Mouse (Mus musculus) MEL (cell line): ENCODE results near the gene Fuk. TPM values are rescaled to one million over a fixed set of nuclear protein-coding genes. Genes with fewer than 3 reads are reported as not detected.
A peak's percentile ranks its signal among the peaks of the same experiment; 100 is the strongest.

Experiments
- DNase-seq: peaks from one replicate; pipeline ENCODE4 v3.0.0; 2011; ENCODE audit warnings: low read depth, low spot score
- H3K27ac ChIP-seq: 2 replicates; pipeline ENCODE4 v1.5.1; 2012; ENCODE audit warnings: low read depth, mild to moderate bottlenecking, control low read depth, low read length, moderate library complexity; ENCODE audit not compliant: control insufficient read depth
- H3K27me3 ChIP-seq, 2 experiments: fragments of 150-350 bp in 1 of 2; sonication (generic) in 1 of 2; 2 replicates each; pipeline ENCODE4 v1.6.1; 2012; ENCODE audit warnings: low read length in 2 of 2, mild to moderate bottlenecking in 2 of 2, improper control_type of control experiment in 1 of 2, moderate library complexity in 1 of 2; ENCODE audit not compliant: insufficient read depth in 2 of 2, control insufficient read depth in 1 of 2
- H3K36me3 ChIP-seq, 2 experiments: 2 replicates each; pipeline ENCODE4 v1.6.1; 2012 to 2014; ENCODE audit warnings: low read length in 2 of 2, improper control_type of control experiment in 1 of 2, inconsistent platforms in 1 of 2, mild to moderate bottlenecking in 1 of 2; ENCODE audit not compliant: insufficient read depth in 2 of 2, control insufficient read depth in 1 of 2
- H3K4me1 ChIP-seq, 2 experiments: fragments of 150-350 bp in 1 of 2; sonication (generic) in 1 of 2; 2 replicates each; pipeline ENCODE4 v1.6.1; 2012; ENCODE audit warnings: low read length in 2 of 2, improper control_type of control experiment in 1 of 2, mild to moderate bottlenecking in 1 of 2; ENCODE audit not compliant: insufficient read depth in 2 of 2, control insufficient read depth in 1 of 2
- H3K4me3 ChIP-seq, 2 experiments: fragments of 150-350 bp in 1 of 2; sonication (generic) in 1 of 2; 2 replicates each; pipeline ENCODE4 v1.5.1; 2012; ENCODE audit warnings: low read depth in 2 of 2, low read length in 2 of 2, mild to moderate bottlenecking in 2 of 2, moderate library complexity in 2 of 2, control low read depth in 1 of 2, improper control_type of control experiment in 1 of 2; ENCODE audit not compliant: control insufficient read depth in 1 of 2, insufficient read depth in 1 of 2
- H3K79me2 ChIP-seq: 2 replicates; pipeline ENCODE4 v1.6.1; 2012; ENCODE audit warnings: mild to moderate bottlenecking, low read length, moderate library complexity; ENCODE audit not compliant: control insufficient read depth, poor library complexity, insufficient read depth
- H3K9ac ChIP-seq: 2 replicates; pipeline ENCODE4 v1.6.1; 2012; ENCODE audit warnings: low read depth, mild to moderate bottlenecking, control low read depth, low read length, moderate library complexity; ENCODE audit not compliant: control insufficient read depth, poor library complexity, severe bottlenecking
- H3K9me3 ChIP-seq: fragments of 150-350 bp; sonication (generic); replicated peaks from 2 replicates; pipeline ENCODE4 v1.6.1; 2012; ENCODE audit warnings: mild to moderate bottlenecking, low read length, improper control_type of control experiment, moderate library complexity; ENCODE audit not compliant: insufficient read depth
- CTCF ChIP-seq, 3 experiments: IDR thresholded peaks in 2 of 3; conservative IDR thresholded peaks in 1 of 3; 2 replicates each; pipeline ENCODE4 v1.5.1; 2011 to 2012; ENCODE audit warnings: low read length in 3 of 3, low read depth in 2 of 3, mild to moderate bottlenecking in 2 of 3, improper control_type of control experiment in 1 of 3, inconsistent platforms in 1 of 3, mixed read lengths in 1 of 3, moderate library complexity in 1 of 3; ENCODE audit not compliant: control insufficient read depth in 1 of 3, insufficient read depth in 1 of 3, poor library complexity in 1 of 3, severe bottlenecking in 1 of 3
- ELF1 ChIP-seq: IDR thresholded peaks from 2 replicates; pipeline ENCODE4 v1.6.1; 2014; ENCODE audit warnings: low read depth, mild to moderate bottlenecking, inconsistent platforms, low read length, improper control_type of control experiment, moderate library complexity
- HCFC1 ChIP-seq: IDR thresholded peaks from 2 replicates; pipeline ENCODE4 v1.6.1; 2012; ENCODE audit warnings: low read depth, mild to moderate bottlenecking, inconsistent platforms, low read length, improper control_type of control experiment, moderate library complexity
- KAT2A ChIP-seq: conservative IDR thresholded peaks from 2 replicates; pipeline ENCODE4 v1.6.1; 2012; ENCODE audit warnings: low read depth, low read length, improper control_type of control experiment, inconsistent platforms
- MEF2A ChIP-seq: IDR thresholded peaks from 2 replicates; pipeline ENCODE4 v1.6.1; 2014; ENCODE audit warnings: low read depth, mild to moderate bottlenecking, inconsistent platforms, low read length, improper control_type of control experiment; ENCODE audit not compliant: poor library complexity, insufficient replicate concordance, severe bottlenecking; ENCODE audit errors: extremely low read depth
- NELFE ChIP-seq: IDR thresholded peaks from 2 replicates; pipeline ENCODE4 v1.6.1; 2011; ENCODE audit warnings: low read depth, low read length, improper control_type of control experiment
- POLR2A ChIP-seq, 2 experiments: IDR thresholded peaks; 2 replicates each; pipeline ENCODE4 v1.6.1; 2011 to 2012; ENCODE audit warnings: low read length in 2 of 2, mild to moderate bottlenecking in 2 of 2, control low read depth in 1 of 2, improper control_type of control experiment in 1 of 2, low read depth in 1 of 2, moderate library complexity in 1 of 2; ENCODE audit not compliant: control insufficient read depth in 1 of 2, insufficient read depth in 1 of 2, poor library complexity in 1 of 2
- POLR2AphosphoS2 ChIP-seq: IDR thresholded peaks from 2 replicates; pipeline ENCODE4 v1.6.1; 2011; ENCODE audit warnings: low read length, improper control_type of control experiment
- ZC3H11A ChIP-seq: IDR thresholded peaks from 2 replicates; pipeline ENCODE4 v1.6.1; 2012; ENCODE audit warnings: low read depth, mild to moderate bottlenecking, inconsistent platforms, low read length, improper control_type of control experiment
- polyA plus RNA-seq, 2 experiments: library from polyadenylated mRNA; stranded (reverse) in 1 of 2; unstranded in 1 of 2; fragments of >175 nt in 1 of 2; fragments of >200 nt in 1 of 2; gene quantifications; 2 replicates each; pipeline versions ENCODE4 v1.2.1 to v1.2.4; 2012; ENCODE audit warnings: low replicate concordance in 2 of 2, low read depth in 1 of 2; ENCODE audit not compliant: insufficient read length in 2 of 2, insufficient read depth in 1 of 2, missing spikeins in 1 of 2
- total RNA-seq: library from RNA; depleted of rRNA; stranded (reverse); fragments of 300-350 nt; gene quantifications from 2 replicates; pipeline ENCODE4 v1.2.3, GENCODE M21; 2012

Fuk gene
- total and polyA plus RNA-seq, 3 experiments, result 9.1 to 10.6 TPM; not detected in 1

DNA sequence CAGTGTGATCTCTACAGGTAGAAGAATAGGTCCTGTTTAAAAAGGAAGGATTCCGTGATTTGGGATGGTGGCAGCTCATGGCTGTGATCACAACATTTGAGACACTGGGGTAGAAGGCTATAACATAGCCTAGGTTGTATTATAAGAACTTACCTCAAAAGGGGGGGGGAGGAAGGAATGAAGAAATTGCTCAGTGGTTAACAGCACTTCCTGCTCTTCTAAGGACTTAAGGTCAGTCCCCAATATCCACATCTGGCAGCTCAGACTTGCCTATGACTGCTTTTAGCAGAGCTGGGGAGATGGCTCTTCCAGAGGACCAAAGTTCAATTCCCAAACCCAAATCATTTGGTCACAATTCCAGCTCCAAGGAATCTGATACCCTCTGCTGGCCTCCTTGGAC, 4.4 kb upstream of the Fuk start:
- TF ChIP-seq POLR2A (IDR thresholded peaks at IDR 0.05; ENCODE audit: control insufficient read depth in 1 of 2, insufficient read depth in 1 of 2, low read depth in 1 of 2, low read length in 2 of 2, poor library complexity in 1 of 2), result no peak
- TF ChIP-seq ZC3H11A, result no peak
- no peak for TF ChIP-seq KAT2A
- no peak for TF ChIP-seq MEF2A
- H3K9ac ChIP-seq, result no peak overlapping the region
- no peak overlapping the region for H3K4me3 ChIP-seq
- no peaks in the 10 kb centered on the region for H3K9me3 ChIP-seq
- H3K27ac ChIP-seq, result no peak overlapping the region
- H3K27me3 ChIP-seq, result no peaks in the 10 kb centered on the region
- peaks cover 4 to 8% of the 10 kb centered on the region in 2 experiments; a peak in 3 of 4 replicates for H3K4me1 ChIP-seq
- no peak for DNase-seq
- no peaks in the 10 kb centered on the region; the same call in 1 of the 2 replicates for H3K79me2 ChIP-seq
- H3K36me3 ChIP-seq, result peaks cover 0 to 3% of the 10 kb centered on the region in 2 experiments; a peak in 2 of 4 replicates

DNA sequence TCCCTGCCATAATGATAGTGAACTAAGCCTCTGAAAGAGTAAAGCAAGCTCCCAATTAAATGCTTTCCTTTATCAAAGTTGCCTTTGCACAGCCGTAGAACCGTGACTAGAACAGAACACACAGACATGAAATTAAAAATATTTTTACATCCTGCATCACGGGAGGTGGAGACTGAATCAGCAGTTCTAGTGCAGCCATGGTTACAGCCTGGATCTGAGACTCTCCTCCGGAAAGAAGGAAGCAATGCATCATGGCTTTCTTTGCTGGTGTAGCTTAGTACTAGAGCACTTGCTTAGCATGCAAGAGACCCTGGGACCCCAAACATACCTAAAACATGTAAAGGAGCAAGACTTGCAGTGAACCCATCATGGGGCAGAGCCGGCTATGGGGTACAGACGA, 3.1 kb upstream of the Fuk start:
- DNase-seq, result no peak

DNA sequence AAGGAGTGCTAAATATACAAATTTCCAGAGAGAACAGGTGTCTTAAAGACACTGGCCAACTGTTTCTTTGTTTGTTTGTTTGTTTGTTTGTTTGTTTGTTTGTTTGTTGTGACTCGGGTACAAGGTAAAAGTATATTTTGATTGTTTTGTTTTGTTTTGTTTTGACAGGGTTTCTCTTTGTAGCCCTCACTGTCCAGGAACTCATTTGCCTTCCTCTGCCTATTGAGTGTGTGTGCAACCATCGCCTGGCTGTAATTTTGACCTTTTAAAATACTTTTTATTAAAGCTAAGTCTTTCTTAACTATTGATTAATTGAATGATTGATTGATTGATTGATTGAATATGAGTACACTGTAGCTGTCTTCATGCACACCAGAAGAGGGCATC, 284 bp upstream of the Fuk start:
- Histone ChIP-seq H3K4me1 (peaks cover 3 to 10% of the 10 kb centered on the region in 2 experiments; a peak in 3 of 4 replicates), H3K27me3 (no peaks in the 10 kb centered on the region), H3K79me2 (no peaks in the 10 kb centered on the region; the same call in 1 of the 2 replicates), H3K9ac (peak overlapping the region; percentile 45), H3K27ac (no peak overlapping the region), H3K9me3 (no peaks in the 10 kb centered on the region), H3K4me3 (peak overlapping the region; percentile 87 to 97), H3K36me3 (peaks cover 0 to 6% of the 10 kb centered on the region in 2 experiments; a peak in 2 of 4 replicates)
- DNase-seq, result no peak
- TF ChIP-seq POLR2AphosphoS2 (no peak), ELF1 (no peak), CTCF (IDR thresholded peaks at IDR 0.05 in 2 of 3, conservative IDR thresholded peaks at IDR 0.05 in 1 of 3; ENCODE audit: control insufficient read depth in 1 of 3, insufficient read depth in 1 of 3, low read depth in 2 of 3, low read length in 3 of 3, poor library complexity in 1 of 3, severe bottlenecking in 1 of 3) (0 out of 6 replicates have a peak, but pooled peaks of 1 of the 3 experiments have one; percentile 6), ZC3H11A (0 out of 2 replicates have a peak, but pooled peaks have one; percentile 4), NELFE (no peak)

More for the DNA sequence above, 3.1 kb upstream of the Fuk start:
- H3K79me2 ChIP-seq, result no peaks in the 10 kb centered on the region; the same call in 1 of the 2 replicates
- no peak overlapping the region for H3K9ac ChIP-seq
- H3K4me3 ChIP-seq, result no peak overlapping the region
- peaks cover 3 to 10% of the 10 kb centered on the region in 2 experiments; a peak in 3 of 4 replicates for H3K4me1 ChIP-seq
- no peaks in the 10 kb centered on the region for H3K9me3 ChIP-seq
- TF ChIP-seq HCFC1 (no peak), POLR2A (IDR thresholded peaks at IDR 0.05; ENCODE audit: control insufficient read depth in 1 of 2, insufficient read depth in 1 of 2, low read depth in 1 of 2, low read length in 2 of 2, poor library complexity in 1 of 2) (no peak)
- no peaks in the 10 kb centered on the region for H3K27me3 ChIP-seq
- H3K36me3 ChIP-seq, result peaks cover 0 to 6% of the 10 kb centered on the region in 2 experiments; a peak in 2 of 4 replicates
- H3K27ac ChIP-seq, result no peak overlapping the region
